Mouse (Mus musculus) CH12.LX (cell line): ENCODE data around the gene Etnk2.

Source experiments
- CTCF ChIP-seq, 2 experiments: IDR thresholded peaks in 1 of 2; conservative IDR thresholded peaks in 1 of 2; 2 replicates each; pipeline ENCODE4 v1.5.1; 2011 to 2012; ENCODE audit warnings: low read depth in 2 of 2, low read length in 2 of 2, improper control_type of control experiment in 1 of 2, inconsistent platforms in 1 of 2, mild to moderate bottlenecking in 1 of 2, moderate library complexity in 1 of 2
- E2F4 ChIP-seq: IDR thresholded peaks from 2 replicates; pipeline ENCODE4 v1.6.1; 2011; ENCODE audit warnings: low read depth, low read length, improper control_type of control experiment; ENCODE audit not compliant: insufficient replicate concordance
- POLR2A ChIP-seq: IDR thresholded peaks from 2 replicates; pipeline ENCODE4 v1.6.1; 2011; ENCODE audit warnings: low read depth, mild to moderate bottlenecking, improper control_type of control experiment, low read length

DNA sequence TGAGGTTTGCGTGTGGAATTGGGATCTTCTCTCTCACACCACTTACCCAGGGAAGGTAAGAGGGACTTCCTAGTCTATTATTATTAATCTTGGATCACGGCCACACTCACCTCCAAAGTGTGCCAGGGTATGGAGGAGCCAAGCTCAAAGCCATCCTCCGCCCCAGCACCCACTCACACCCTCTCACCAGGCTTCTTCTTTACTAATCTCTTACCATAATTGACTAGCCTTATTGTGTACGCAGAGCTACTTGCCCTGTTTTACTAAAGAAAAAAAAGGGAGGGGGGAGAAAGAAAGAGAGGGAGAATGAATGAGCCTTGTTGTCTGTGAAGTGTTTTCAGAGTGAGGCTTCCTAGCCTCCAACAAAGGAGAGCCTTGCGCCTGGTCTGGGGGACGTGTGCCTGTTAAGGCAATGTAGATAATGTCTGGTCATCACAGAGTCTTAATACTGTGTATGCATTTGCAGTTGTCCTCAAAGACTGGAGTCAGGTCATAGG, 35.0 kb upstream of the Etnk2 start:
- no peak for TF ChIP-seq POLR2A
- no peak for TF ChIP-seq CTCF (conservative IDR thresholded peaks at IDR 0.05 in 1 of 2, IDR thresholded peaks at IDR 0.05 in 1 of 2; ENCODE audit: low read depth in 2 of 2, low read length in 2 of 2)
- no peak for TF ChIP-seq E2F4
